Comparison of ENCODE assay signal across 8 mouse cellular contexts in the genomic region with DNA sequence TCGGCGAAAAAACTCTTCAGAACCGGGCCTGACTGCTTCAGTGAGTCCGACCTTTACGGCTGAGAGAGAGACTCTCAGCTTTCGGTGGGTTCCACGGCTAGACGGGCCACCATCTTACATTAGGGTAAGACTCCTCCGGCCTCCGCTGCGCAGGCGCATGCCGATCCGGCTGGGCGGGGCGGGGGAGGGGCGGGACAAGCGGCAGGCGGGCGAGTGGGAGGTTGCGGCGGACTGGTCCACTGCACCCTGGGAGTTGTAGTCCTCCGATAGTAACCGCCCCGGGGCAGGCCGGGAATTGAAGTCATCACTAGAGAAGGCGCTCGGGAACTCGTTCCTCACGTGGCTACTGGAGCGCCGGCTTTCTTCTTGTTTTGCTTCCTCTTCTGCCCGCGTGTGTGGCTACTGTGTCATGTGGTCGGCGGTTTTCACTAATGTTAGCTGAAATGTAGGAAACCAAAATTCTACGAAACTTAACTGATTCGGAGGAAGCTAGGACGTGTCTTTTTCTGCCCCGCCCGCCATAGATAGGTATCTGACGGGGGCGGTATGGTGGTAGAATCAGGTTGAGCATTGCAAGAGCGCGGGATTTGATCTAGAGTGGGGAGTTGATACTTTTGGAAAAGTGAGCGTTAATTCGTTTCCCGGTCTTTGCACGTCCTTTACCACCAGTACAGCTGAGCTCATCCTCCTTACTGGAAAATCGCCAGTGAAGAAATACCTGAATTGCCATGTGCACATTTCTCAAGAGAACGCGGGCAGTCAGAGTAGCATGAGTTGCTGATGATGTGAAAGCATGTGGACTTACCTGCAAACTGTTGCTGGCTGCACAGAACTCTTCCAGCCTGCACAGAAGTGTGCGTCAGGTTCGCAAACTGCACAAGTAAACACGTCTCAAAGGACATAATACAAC. TPM values are rescaled to one million over a fixed set of nuclear protein-coding genes. Genes with fewer than 3 reads are reported as not detected.
A peak's percentile ranks its signal among the peaks of the same experiment; 100 is the strongest.
DNase-seq lines count a peak whose midpoint lies in the region; ATAC-seq and TF ChIP-seq lines count a peak whose summit lies in the region.

Gene Cnot4, minus strand, starts transcription at position 146 of the 910 bp plus-strand sequence.

- ATAC-seq in common myeloid progenitor, adult 5-6 weeks (replicated peaks; ENCODE audit: low read depth, poor library complexity, severe bottlenecking): peak; percentile 92
- ATAC-seq in hindbrain, postnatal 0 days: peak; percentile 99
- ATAC-seq in megakaryocyte, adult 5-6 weeks (ENCODE audit: poor library complexity, severe bottlenecking): peak; percentile 95

- WGBS in hindbrain, postnatal 0 days: under 1% methylated on average over 55 of the region's 55 CpGs

- peak within 1 kb of the TSS; percentile 90 for H3K27ac ChIP-seq in gastrocnemius, adult 2 months
- peak within 1 kb of the TSS; percentile 82 for H3K27ac ChIP-seq in hindbrain, postnatal 0 days
- H3K27ac ChIP-seq in left cerebral cortex, adult 2 months: peak within 1 kb of the TSS; percentile 91

- no peaks in the 10 kb centered on the region for H3K36me3 ChIP-seq in hindbrain, postnatal 0 days (ENCODE audit: insufficient read depth, low read length)

- peak within 1 kb of the TSS; percentile 64 for H3K9ac ChIP-seq in hindbrain, postnatal 0 days (replicated peaks; ENCODE audit: low read length)

- peak within 1 kb of the TSS; percentile 90 for H3K4me3 ChIP-seq in gastrocnemius, adult 2 months
- H3K4me3 ChIP-seq in hindbrain, postnatal 0 days (ENCODE audit: low read length): peak within 1 kb of the TSS; percentile 75
- peak within 1 kb of the TSS; percentile 82 for H3K4me3 ChIP-seq in left cerebral cortex, adult 2 months

- H3K4me2 ChIP-seq in hindbrain, postnatal 0 days (ENCODE audit: low read depth, low read length): peak within 1 kb of the TSS; percentile 93

- H3K4me1 ChIP-seq in hindbrain, postnatal 0 days (ENCODE audit: insufficient read depth, low read length): peaks cover 12% of the 10 kb centered on the region; the same call in 1 of the 2 replicates

- TF ChIP-seq CTCF in gastrocnemius, adult 2 months (IDR thresholded peaks at IDR 0.05): no peak
- no peak for TF ChIP-seq CTCF in hindbrain, postnatal 0 days (IDR thresholded peaks at IDR 0.05; ENCODE audit: low read depth)
- TF ChIP-seq CTCF in left cerebral cortex, adult 2 months (IDR thresholded peaks at IDR 0.05): no peak

- H3K27me3 ChIP-seq in hindbrain, postnatal 0 days (ENCODE audit: insufficient read depth, low read length): no peaks in the 10 kb centered on the region

- DNase-seq in ZHBTc4 (ENCODE audit: low read depth, low spot score): peak; percentile 100
- peak; percentile 99 for DNase-seq in gastrocnemius, adult 2 months
- peak; percentile 99 for DNase-seq in hindbrain, postnatal 0 days (ENCODE audit: low spot score)
- DNase-seq in left cerebral cortex, adult 2 months (ENCODE audit: extremely low spot score in 1 of 2, low spot score in 2 of 2): peak; percentile 98
- DNase-seq in right cerebral cortex, adult 2 months (ENCODE audit: low spot score in 2 of 2): peak; percentile 99
- DNase-seq in urinary bladder, postnatal 14 days (ENCODE audit: low spot score): peak; percentile 99

- intact Hi-C loops in gastrocnemius, adult 2 months (cut with DNase I): loop anchor here (1.0 kb wide), 1 partner anchor 43 kb away; the partner anchor contains the start of gene Nup205
- intact Hi-C loops in left cerebral cortex, adult 2 months (cut with DNase I): loop anchor here (1.0 to 5.0 kb wide), 3 partner anchors 43 to 403 kb away; partner anchors contain the start of genes Mtpn and Nup205

- no peaks in the 10 kb centered on the region for H3K9me3 ChIP-seq in hindbrain, postnatal 0 days (ENCODE audit: low read length)

RNA-seq across cellular contexts. Expression of gene Cnot4, which starts in this region (rescaled TPM):
- 32.7 and 37.0 TPM in 2 replicates for total RNA-seq in common myeloid progenitor, adult 5-6 weeks (2017)
- total RNA-seq in gastrocnemius, adult 2 months (2021): 10 to 100 TPM; 31.2 to 32.0 TPM
- total RNA-seq in hindbrain, postnatal 0 days (2014; rRNA removed): 21.2 and 21.4 TPM in 2 replicates
- 23.5 and 24.7 TPM in 2 replicates for polyA plus RNA-seq in hindbrain, postnatal 0 days (2015; fragmentation: Nextera tagmentation; extraction: Ambion mirVana)
- 10 to 100 TPM; 43.3 to 45.6 TPM for total RNA-seq in left cerebral cortex, adult 2 months (2021)
- total RNA-seq in megakaryocyte, adult 5-6 weeks (2015): 48.7 and 49.1 TPM in 2 replicates
- 24.1 and 32.4 TPM in 2 replicates for total RNA-seq in megakaryocyte, adult 5-6 weeks (2017)

Comparison
In these comparisons a context has a peak if more than half of its experiments do, and no peak if none do; other contexts are left out.
1. Peak in every context shown above with its lines: DNase-seq, ATAC-seq, H3K4me3 ChIP-seq and H3K27ac ChIP-seq.